Mouse (Mus musculus) heart, postnatal 0 days (tissue): Measurements from ENCODE around the gene Pdzrn4. TPM values are rescaled to one million over a fixed set of nuclear protein-coding genes. Genes with fewer than 3 reads are reported as not detected.

Source experiments
- ATAC-seq: fragments of 200-750 bp; cut with Nextera tagmentation; 2 replicates; pipeline ENCODE4 v1.8.0; 2017; ENCODE audit warnings: low read depth, moderate number of reproducible peaks, moderate library complexity; ENCODE audit not compliant: insufficient read depth
- DNase-seq: peaks from one replicate; pipeline ENCODE4 v3.0.0-alpha.2; 2016; ENCODE audit warnings: low spot score
- H3K27ac ChIP-seq: fragments of 300-500 bp; sonication (generic); 2 replicates; pipeline ENCODE4 v1.5.1; 2014; ENCODE audit warnings: low read depth, mild to moderate bottlenecking
- H3K27me3 ChIP-seq: fragments of 300-500 bp; sonication (generic); 2 replicates; pipeline ENCODE4 v1.6.1; 2014; ENCODE audit warnings: low read length, mixed read lengths; ENCODE audit not compliant: control insufficient read depth, insufficient read depth
- H3K36me3 ChIP-seq: fragments of 300-500 bp; sonication (generic); replicated peaks from 2 replicates; pipeline ENCODE4 v1.6.1; 2014; ENCODE audit warnings: low read length, mixed read lengths; ENCODE audit not compliant: control insufficient read depth, insufficient read depth
- H3K4me1 ChIP-seq: fragments of 300-500 bp; sonication (generic); 2 replicates; pipeline ENCODE4 v1.6.1; 2014; ENCODE audit warnings: antibody characterized with exemption; ENCODE audit not compliant: control insufficient read depth, insufficient read depth
- H3K4me2 ChIP-seq: fragments of 300-500 bp; sonication (generic); 2 replicates; pipeline ENCODE4 v1.6.1; 2014; ENCODE audit warnings: low read depth, mild to moderate bottlenecking, low read length, moderate library complexity
- H3K4me3 ChIP-seq: fragments of 300-500 bp; sonication (generic); 2 replicates; pipeline ENCODE4 v1.5.1; 2014; ENCODE audit warnings: low read depth, low read length
- H3K9ac ChIP-seq: fragments of 300-500 bp; sonication (generic); replicated peaks from 2 replicates; pipeline ENCODE4 v1.6.1; 2014; ENCODE audit warnings: low read depth, low read length, mixed read lengths
- H3K9me3 ChIP-seq: fragments of 300-500 bp; sonication (generic); replicated peaks from 2 replicates; pipeline ENCODE4 v1.6.1; 2016; ENCODE audit warnings: low read length; ENCODE audit not compliant: control insufficient read depth
- CTCF ChIP-seq: IDR thresholded peaks from 2 replicates; pipeline ENCODE4 v1.5.1; 2016; ENCODE audit warnings: antibody characterized with exemption, control low read depth, low read depth
- EP300 ChIP-seq: IDR thresholded peaks from 2 replicates; pipeline ENCODE4 v1.6.1; 2016; ENCODE audit warnings: antibody characterized with exemption, low read depth
- WGBS: fragments of 180-500 bp; shearing (Covaris S2); extraction: QIAGEN DNeasy Blood & Tissue Kit; methylation state at CpG from one replicate; pipeline ENCODE4 v1.1.7; 2014; 5-methylcytosine and 5-hydroxymethylcytosine counted together
- polyA plus RNA-seq: library from polyadenylated mRNA; unstranded; fragments of >200 nt; fragmentation: Nextera tagmentation; extraction: Ambion mirVana; gene quantifications from 2 replicates; pipeline ENCODE4 v1.2.1, GENCODE M21; 2015
- total RNA-seq: library from RNA; depleted of rRNA; stranded (reverse); fragments of >200 nt; gene quantifications from 2 replicates; pipeline ENCODE4 v1.2.3, GENCODE M21; 2014; ENCODE audit warnings: low replicate concordance

Gene Pdzrn4
- total and polyA plus RNA-seq, 2 experiments from 2014 or later, result 0.46 to 3.1 TPM

GRCm38 (mm10) chr15:92678377-92678776 is 281.7 kb downstream of the Pdzrn4 start:
- TF ChIP-seq EP300 (no peak), CTCF (no peak)
- Histone ChIP-seq H3K27me3 (no peaks in the 10 kb centered on the region), H3K27ac (no peak overlapping the region), H3K4me1 (no peaks in the 10 kb centered on the region), H3K9me3 (no peaks in the 10 kb centered on the region), H3K9ac (no peak overlapping the region), H3K36me3 (no peaks in the 10 kb centered on the region), H3K4me3 (no peak overlapping the region), H3K4me2 (no peak overlapping the region)
- no peak for ATAC-seq
- 66% methylated on average over 6 of the region's 6 CpGs for WGBS
- no peak for DNase-seq

DNA sequence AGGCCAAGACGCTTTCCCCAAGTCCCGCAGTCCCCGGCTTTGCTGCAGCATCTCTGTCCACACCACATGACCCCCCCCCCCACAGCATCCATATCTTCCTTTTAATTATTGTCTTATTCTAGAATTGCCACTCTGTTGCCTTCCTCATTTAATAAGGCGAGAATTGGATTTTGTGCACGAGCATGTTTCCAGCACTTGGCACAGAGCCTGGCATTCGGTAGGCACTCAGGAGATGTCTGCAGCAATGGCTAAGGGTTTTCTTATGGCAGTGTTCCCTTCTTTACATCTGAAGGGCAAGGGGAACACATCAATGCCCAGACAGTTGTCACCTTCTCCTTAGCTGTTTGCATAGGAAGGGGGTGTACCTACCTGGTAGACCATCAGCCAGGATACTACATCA is 282.9 kb downstream of the Pdzrn4 start:
- H3K36me3 ChIP-seq, result no peaks in the 10 kb centered on the region
- H3K4me1 ChIP-seq, result no peaks in the 10 kb centered on the region
- DNase-seq (no peak), ATAC-seq (no peak)
- 76% methylated on average over 6 of the region's 6 CpGs for WGBS
- H3K9me3 ChIP-seq, result no peaks in the 10 kb centered on the region
- no peaks in the 10 kb centered on the region for H3K27me3 ChIP-seq
- no peak overlapping the region for H3K27ac ChIP-seq
- no peak overlapping the region for H3K9ac ChIP-seq
- H3K4me2 ChIP-seq, result no peak overlapping the region
- TF ChIP-seq CTCF, result no peak
- TF ChIP-seq EP300, result no peak
- H3K4me3 ChIP-seq, result no peak overlapping the region

- Histone ChIP-seq H3K27me3 (no peaks in the 10 kb centered on the region), H3K4me2 (0 out of 2 replicates have a peak overlapping the region, but pooled peaks have one; percentile 13), H3K4me1 (no peaks in the 10 kb centered on the region), H3K9me3 (no peaks in the 10 kb centered on the region), H3K4me3 (no peak overlapping the region), H3K36me3 (no peaks in the 10 kb centered on the region), H3K27ac (no peak overlapping the region), H3K9ac (no peak overlapping the region)
- ATAC-seq (no peak), DNase-seq (peak; percentile 17)
- TF ChIP-seq EP300 (no peak), CTCF (no peak)
- 46% methylated on average over 10 of the region's 10 CpGs for WGBS
Observed at GRCm38 (mm10) chr15:92696276-92696956, 299.7 kb downstream of the Pdzrn4 start.

DNA sequence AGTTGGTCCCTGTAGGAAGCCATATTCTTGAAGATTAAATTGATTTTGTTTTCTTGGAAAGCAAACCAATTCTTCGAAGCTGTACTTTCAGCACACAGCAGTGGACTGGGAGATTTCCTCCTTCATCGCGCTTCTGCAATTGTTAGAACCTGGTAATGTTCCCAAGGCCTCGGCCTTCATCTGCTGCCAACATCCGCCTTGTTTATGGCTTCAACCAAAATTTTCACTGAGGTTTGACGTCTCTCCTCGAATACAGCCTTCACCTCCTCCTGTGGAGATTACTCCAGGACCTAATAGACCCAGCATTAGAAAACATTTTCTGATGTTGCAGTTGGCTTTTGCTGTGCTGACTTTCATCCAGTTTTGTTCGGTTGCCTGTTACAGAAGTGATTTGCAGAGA is 307.5 kb downstream of the Pdzrn4 start:
- WGBS, result 76% methylated on average over 8 of the region's 8 CpGs
- DNase-seq, result no peak
- no peaks in the 10 kb centered on the region for H3K36me3 ChIP-seq
- no peak overlapping the region for H3K4me2 ChIP-seq
- ATAC-seq, result no peak
- no peak overlapping the region for H3K4me3 ChIP-seq
- no peaks in the 10 kb centered on the region for H3K4me1 ChIP-seq
- no peak overlapping the region for H3K9ac ChIP-seq
- TF ChIP-seq EP300 (no peak), CTCF (no peak)
- H3K27ac ChIP-seq, result no peak overlapping the region
- H3K27me3 ChIP-seq, result no peaks in the 10 kb centered on the region
- no peaks in the 10 kb centered on the region for H3K9me3 ChIP-seq

DNA sequence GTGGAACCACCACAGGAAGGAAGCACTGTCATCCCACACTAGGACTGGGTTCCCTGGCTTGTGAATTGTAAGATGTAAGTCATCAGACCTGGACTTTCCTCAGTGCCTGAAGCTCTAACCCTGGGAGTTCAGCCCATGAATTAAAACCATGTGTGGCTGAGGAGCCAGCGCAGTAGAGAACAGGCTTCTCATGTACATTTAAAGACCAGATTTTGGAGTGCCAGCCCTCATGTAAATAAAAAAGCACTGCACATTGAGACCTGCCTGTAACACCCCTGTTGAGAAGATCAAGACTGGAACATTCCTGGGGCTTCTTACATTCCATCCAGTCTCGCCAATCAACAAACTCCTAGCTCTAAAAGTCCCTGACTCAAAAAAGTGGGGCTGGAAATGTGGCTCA is 342.0 kb downstream of the Pdzrn4 start:
- 60% methylated on average over 2 of the region's 2 CpGs for WGBS
- H3K9me3 ChIP-seq, result no peaks in the 10 kb centered on the region
- no peak overlapping the region for H3K4me3 ChIP-seq
- DNase-seq (no peak), ATAC-seq (no peak)
- no peak overlapping the region for H3K9ac ChIP-seq
- no peaks in the 10 kb centered on the region for H3K27me3 ChIP-seq
- no peaks in the 10 kb centered on the region for H3K4me1 ChIP-seq
- TF ChIP-seq CTCF, result no peak
- TF ChIP-seq EP300, result no peak
- H3K4me2 ChIP-seq, result no peak overlapping the region
- no peak overlapping the region for H3K27ac ChIP-seq
- H3K36me3 ChIP-seq, result no peaks in the 10 kb centered on the region

- H3K4me1 ChIP-seq, result no peaks in the 10 kb centered on the region
- WGBS, result 89% methylated on average over 4 of the region's 4 CpGs
- H3K27ac ChIP-seq, result no peak overlapping the region
- no peaks in the 10 kb centered on the region for H3K36me3 ChIP-seq
- DNase-seq, result no peak
- no peak overlapping the region for H3K4me2 ChIP-seq
- no peak overlapping the region for H3K4me3 ChIP-seq
- ATAC-seq, result no peak
- H3K9ac ChIP-seq, result no peak overlapping the region
- no peaks in the 10 kb centered on the region for H3K9me3 ChIP-seq
- H3K27me3 ChIP-seq, result no peaks in the 10 kb centered on the region
- TF ChIP-seq CTCF (no peak), EP300 (no peak)
Observed at GRCm38 (mm10) chr15:92739887-92740286, 343.2 kb downstream of the Pdzrn4 start.
